Mouse (Mus musculus): ENCODE data around the gene Gm29609. TPM values are rescaled to one million over a fixed set of nuclear protein-coding genes. Genes with fewer than 3 reads are reported as not detected.

Gene Gm29609
- polyA plus RNA-seq, 1 experiment = 9.7 TPM

GRCm38 (mm10) chr5:31121111-31121510 lies 58.6 kb downstream of the Gm29609 start:
- H3K4me3 ChIP-seq (ENCODE audit: control insufficient read depth, low read depth, low read length) = no peak overlapping the region
- H3K36me3 ChIP-seq (ENCODE audit: control insufficient read depth, insufficient read depth, low read length) = no peaks in the 10 kb centered on the region
- H3K27ac ChIP-seq (ENCODE audit: control insufficient read depth, insufficient read depth, low read depth, low read length) = no peak overlapping the region
- TF ChIP-seq POLR2A (IDR thresholded peaks at IDR 0.05; ENCODE audit: control insufficient read depth, low read depth, low read length) (no peak), CTCF (IDR thresholded peaks at IDR 0.05; ENCODE audit: control insufficient read depth, insufficient read depth, insufficient replicate concordance, low read depth, low read length) (no peak)
- H3K4me1 ChIP-seq (ENCODE audit: control insufficient read depth, insufficient read depth, low read length) = peaks cover 5% of the 10 kb centered on the region; the same call in 1 of the 2 replicates
- no peaks in the 10 kb centered on the region for H3K27me3 ChIP-seq (ENCODE audit: control insufficient read depth, insufficient read depth, low read length)

GRCm38 (mm10) chr5:31116912-31117311 lies 62.8 kb downstream of the Gm29609 start:
- H3K36me3 ChIP-seq (ENCODE audit: control insufficient read depth, insufficient read depth, low read length) = no peaks in the 10 kb centered on the region
- no peak for TF ChIP-seq CTCF (IDR thresholded peaks at IDR 0.05; ENCODE audit: control insufficient read depth, insufficient read depth, insufficient replicate concordance, low read depth, low read length)
- peak; percentile 73; the same call in 1 of the 2 replicates for TF ChIP-seq POLR2A (IDR thresholded peaks at IDR 0.05; ENCODE audit: control insufficient read depth, low read depth, low read length)
- H3K4me1 ChIP-seq (ENCODE audit: control insufficient read depth, insufficient read depth, low read length) = peaks cover 5% of the 10 kb centered on the region; the same call in 1 of the 2 replicates
- H3K27ac ChIP-seq (ENCODE audit: control insufficient read depth, insufficient read depth, low read depth, low read length) = no peak overlapping the region
- H3K4me3 ChIP-seq (ENCODE audit: control insufficient read depth, low read depth, low read length) = peak overlapping the region; percentile 83
- H3K27me3 ChIP-seq (ENCODE audit: control insufficient read depth, insufficient read depth, low read length) = no peaks in the 10 kb centered on the region

GRCm38 (mm10) chr5:31116354-31116753 lies 63.4 kb downstream of the Gm29609 start, which contains the start of gene Trim54:
Trim54 (plus strand) TSS chr5:31116712.
- TF ChIP-seq CTCF (IDR thresholded peaks at IDR 0.05; ENCODE audit: control insufficient read depth, insufficient read depth, insufficient replicate concordance, low read depth, low read length) (no peak), POLR2A (IDR thresholded peaks at IDR 0.05; ENCODE audit: control insufficient read depth, low read depth, low read length) (no peak)
- H3K27ac ChIP-seq (ENCODE audit: control insufficient read depth, insufficient read depth, low read depth, low read length) = no peak within 1 kb of the TSS
- H3K36me3 ChIP-seq (ENCODE audit: control insufficient read depth, insufficient read depth, low read length) = no peaks in the 10 kb centered on the region
- no peaks in the 10 kb centered on the region for H3K27me3 ChIP-seq (ENCODE audit: control insufficient read depth, insufficient read depth, low read length)
- peaks cover 5% of the 10 kb centered on the region; the same call in 1 of the 2 replicates for H3K4me1 ChIP-seq (ENCODE audit: control insufficient read depth, insufficient read depth, low read length)
- H3K4me3 ChIP-seq (ENCODE audit: control insufficient read depth, low read depth, low read length) = peak within 1 kb of the TSS; percentile 83

- no peak overlapping the region for H3K27ac ChIP-seq (ENCODE audit: control insufficient read depth, insufficient read depth, low read depth, low read length)
- no peaks in the 10 kb centered on the region for H3K27me3 ChIP-seq (ENCODE audit: control insufficient read depth, insufficient read depth, low read length)
- peaks cover 4% of the 10 kb centered on the region for H3K4me1 ChIP-seq (ENCODE audit: control insufficient read depth, insufficient read depth, low read length)
- H3K4me3 ChIP-seq (ENCODE audit: control insufficient read depth, low read depth, low read length) = no peak overlapping the region
- TF ChIP-seq CTCF (IDR thresholded peaks at IDR 0.05; ENCODE audit: control insufficient read depth, insufficient read depth, insufficient replicate concordance, low read depth, low read length) (no peak), POLR2A (IDR thresholded peaks at IDR 0.05; ENCODE audit: control insufficient read depth, low read depth, low read length) (no peak)
- H3K36me3 ChIP-seq (ENCODE audit: control insufficient read depth, insufficient read depth, low read length) = no peaks in the 10 kb centered on the region
Measured at GRCm38 (mm10) chr5:31110781-31111180, 68.9 kb downstream of the Gm29609 start.

- peaks cover 4% of the 10 kb centered on the region for H3K4me1 ChIP-seq (ENCODE audit: control insufficient read depth, insufficient read depth, low read length)
- H3K27me3 ChIP-seq (ENCODE audit: control insufficient read depth, insufficient read depth, low read length) = no peaks in the 10 kb centered on the region
- H3K27ac ChIP-seq (ENCODE audit: control insufficient read depth, insufficient read depth, low read depth, low read length) = peak within 1 kb of the TSS; percentile 89
- TF ChIP-seq CTCF (IDR thresholded peaks at IDR 0.05; ENCODE audit: control insufficient read depth, insufficient read depth, insufficient replicate concordance, low read depth, low read length) = no peak
- TF ChIP-seq POLR2A (IDR thresholded peaks at IDR 0.05; ENCODE audit: control insufficient read depth, low read depth, low read length) = peak; percentile 66
- no peaks in the 10 kb centered on the region for H3K36me3 ChIP-seq (ENCODE audit: control insufficient read depth, insufficient read depth, low read length)
- peak within 1 kb of the TSS; percentile 93 for H3K4me3 ChIP-seq (ENCODE audit: control insufficient read depth, low read depth, low read length)
Measured at GRCm38 (mm10) chr5:31108000-31108490, 71.7 kb downstream of the Gm29609 start, which contains the start of gene Slc30a3. Slc30a3 (minus strand) TSS chr5:31108237.

- H3K4me3 ChIP-seq (ENCODE audit: control insufficient read depth, low read depth, low read length) = peak within 1 kb of the TSS; percentile 66
- TF ChIP-seq POLR2A (IDR thresholded peaks at IDR 0.05; ENCODE audit: control insufficient read depth, low read depth, low read length) = no peak
- H3K27me3 ChIP-seq (ENCODE audit: control insufficient read depth, insufficient read depth, low read length) = no peaks in the 10 kb centered on the region
- H3K36me3 ChIP-seq (ENCODE audit: control insufficient read depth, insufficient read depth, low read length) = no peaks in the 10 kb centered on the region
- peaks cover 4% of the 10 kb centered on the region for H3K4me1 ChIP-seq (ENCODE audit: control insufficient read depth, insufficient read depth, low read length)
- H3K27ac ChIP-seq (ENCODE audit: control insufficient read depth, insufficient read depth, low read depth, low read length) = no peak within 1 kb of the TSS
Measured at GRCm38 (mm10) chr5:31105814-31106335, 73.8 kb downstream of the Gm29609 start, which contains the start of gene Dnajc5g. Dnajc5g (plus strand) TSS chr5:31106285.

- Histone ChIP-seq H3K36me3 (ENCODE audit: control insufficient read depth, insufficient read depth, low read length) (no peaks in the 10 kb centered on the region), H3K27me3 (ENCODE audit: control insufficient read depth, insufficient read depth, low read length) (peaks cover 5% of the 10 kb centered on the region; the same call in 1 of the 2 replicates), H3K27ac (ENCODE audit: control insufficient read depth, insufficient read depth, low read depth, low read length) (no peak overlapping the region)
Measured at GRCm38 (mm10) chr5:31095711-31096480, 83.8 kb downstream of the Gm29609 start.

More at GRCm38 (mm10) chr5:31095711-31096480, 83.8 kb downstream of the Gm29609 start:
- TF ChIP-seq POLR2A (IDR thresholded peaks at IDR 0.05; ENCODE audit: control insufficient read depth, low read depth, low read length) (no peak), CTCF (IDR thresholded peaks at IDR 0.05; ENCODE audit: control insufficient read depth, insufficient read depth, insufficient replicate concordance, low read depth, low read length) (no peak)
- peak overlapping the region; percentile 12; the same call in 1 of the 2 replicates for H3K4me3 ChIP-seq (ENCODE audit: control insufficient read depth, low read depth, low read length)
- peaks cover 32% of the 10 kb centered on the region for H3K4me1 ChIP-seq (ENCODE audit: control insufficient read depth, insufficient read depth, low read length)

Data from testis, adult 2 months (tissue).